Mouse (Mus musculus): Measurements from ENCODE around the gene Wnt7b. TPM values are rescaled to one million over a fixed set of nuclear protein-coding genes. Genes with fewer than 3 reads are reported as not detected.
A peak's percentile ranks its signal among the peaks of the same experiment; 100 is the strongest.

The Wnt7b gene
- total RNA-seq, 2 experiments from 2014 or later: not detected

DNA sequence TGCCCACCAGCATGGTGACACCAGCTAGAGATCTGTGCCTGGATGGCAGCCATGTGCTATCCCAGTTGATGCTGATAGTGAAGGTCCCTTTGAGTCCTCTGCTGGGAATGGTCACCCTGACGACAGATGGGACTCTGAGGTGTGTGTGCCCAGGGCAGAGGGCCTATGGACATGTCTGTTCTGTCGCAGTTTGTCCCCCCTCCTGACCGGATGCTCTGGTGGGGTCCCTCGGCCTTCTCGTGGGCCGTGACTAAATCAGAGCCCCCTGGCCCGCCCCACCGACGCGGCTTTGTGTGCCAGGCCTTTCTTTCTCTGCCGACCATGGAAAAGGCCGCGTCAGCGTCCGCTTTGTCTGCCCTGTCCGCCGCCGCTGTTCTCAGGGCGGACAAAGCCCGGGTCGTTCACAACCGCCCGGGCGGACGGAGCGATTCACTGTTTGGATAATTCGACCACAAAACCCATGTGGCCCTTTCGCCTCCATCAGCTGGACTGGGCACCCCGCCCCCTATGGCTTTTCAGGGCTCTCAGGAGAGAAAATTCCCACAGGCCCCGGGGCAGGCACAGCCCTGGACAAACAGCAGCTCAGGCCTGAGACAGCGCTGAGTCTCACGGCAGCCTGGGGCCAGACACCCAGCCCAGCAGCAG is 74.8 kb downstream of the Wnt7b start:
- DNase-seq: no peak

DNA sequence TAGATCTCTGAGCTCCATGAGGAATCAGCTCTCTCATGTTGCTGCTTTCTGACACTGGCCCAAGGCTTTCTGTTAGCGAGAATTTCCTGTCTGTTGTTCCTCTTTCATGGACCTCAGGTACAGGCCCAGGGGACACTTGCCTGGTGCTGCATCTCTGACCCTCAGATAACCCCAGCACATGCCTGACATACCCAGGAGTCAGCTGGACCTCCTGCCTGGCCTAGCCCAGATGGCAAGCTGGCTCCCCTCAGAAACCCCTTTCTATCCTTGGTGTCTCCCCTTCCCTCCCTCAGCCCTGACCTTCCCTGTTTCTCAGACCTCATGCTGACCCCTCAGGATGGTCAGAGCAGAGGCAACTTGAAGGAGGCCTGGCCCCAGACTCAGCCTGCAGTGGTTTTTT is 75.6 kb downstream of the Wnt7b start:
- DNase-seq: no peak

DNA sequence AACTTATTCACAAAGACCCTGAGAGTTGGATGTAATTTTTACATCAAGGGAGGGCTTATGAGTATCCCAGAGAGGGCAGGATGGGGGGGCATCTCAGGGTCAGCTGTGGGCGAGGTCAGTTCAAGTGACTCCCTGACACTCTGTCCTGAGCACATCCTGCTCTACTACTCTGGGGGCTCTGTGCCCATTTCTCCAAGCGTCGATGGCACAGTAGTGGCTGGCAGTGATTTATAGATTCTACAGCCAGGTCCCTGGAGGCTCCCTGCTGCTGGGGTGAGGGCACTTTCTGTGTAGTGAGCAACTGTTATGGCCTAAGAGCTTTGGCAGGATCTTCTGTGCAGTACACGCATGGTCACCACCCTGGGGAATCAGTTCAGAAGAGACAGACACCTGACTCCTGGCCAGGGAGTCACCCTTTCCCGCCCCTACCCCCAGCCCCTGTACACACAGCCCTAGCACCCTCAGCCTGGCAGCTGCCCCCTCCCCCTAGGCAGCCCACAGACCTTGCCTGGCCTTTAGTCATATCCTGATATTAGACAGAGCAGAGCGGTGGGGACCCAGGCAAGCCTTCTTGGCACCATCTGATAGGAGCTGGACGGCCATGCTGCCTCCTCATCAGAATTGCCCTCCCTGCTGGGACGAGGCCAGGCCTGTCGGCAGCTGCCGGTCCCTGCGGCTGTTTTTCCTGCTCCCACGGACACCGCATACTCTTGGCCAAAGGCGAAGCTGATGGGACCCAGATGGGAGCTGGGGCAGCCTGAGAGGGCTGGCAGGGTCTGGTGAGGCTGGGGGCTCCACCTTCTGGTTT is 77.0 kb downstream of the Wnt7b start:
- DNase-seq: peak; percentile 81

DNA sequence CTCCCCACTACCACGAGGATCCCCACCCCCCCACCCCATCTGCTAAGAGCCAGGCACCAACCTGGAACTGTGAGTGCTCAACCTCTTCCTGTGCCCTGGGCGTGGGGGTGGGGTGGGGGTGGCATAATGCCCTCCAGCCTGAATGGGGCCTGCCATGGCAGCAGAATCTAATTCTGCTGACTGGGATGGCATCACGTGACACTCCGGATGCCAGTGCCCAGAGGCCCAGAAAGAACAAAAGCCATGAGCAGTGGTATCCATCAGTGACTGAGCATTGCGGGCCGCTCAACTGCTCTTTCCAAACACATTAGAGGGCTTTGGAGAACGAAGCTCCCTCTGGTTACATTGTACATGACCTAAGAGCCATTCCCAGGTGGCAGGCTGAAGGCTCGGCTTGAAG is 79.1 kb downstream of the Wnt7b start, which contains the start of gene 7530416G11Rik:
Gene 7530416G11Rik (minus strand): TSS at position 101 of the 400 bp plus-strand sequence.
- no peak for DNase-seq

DNA sequence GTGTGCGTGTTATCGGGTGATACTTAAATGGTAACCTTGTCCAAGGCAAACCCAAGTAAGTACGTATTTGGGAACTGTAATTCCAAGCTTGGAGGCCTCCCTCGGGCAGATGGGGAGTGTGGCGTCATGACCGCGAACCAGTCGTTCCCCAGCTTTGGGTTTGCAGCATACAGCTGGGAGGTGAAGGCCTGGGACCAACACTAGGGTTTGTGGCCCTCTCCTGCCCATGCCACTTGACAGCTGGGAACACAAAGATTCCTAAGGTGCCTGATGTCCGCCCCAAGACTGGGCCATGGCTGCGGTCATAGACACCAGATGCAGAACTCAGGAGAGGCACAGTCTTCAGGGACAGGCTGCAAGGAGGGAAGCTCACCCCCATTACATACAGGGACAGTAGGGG is 82.0 kb downstream of the Wnt7b start:
- no peak for DNase-seq

DNA sequence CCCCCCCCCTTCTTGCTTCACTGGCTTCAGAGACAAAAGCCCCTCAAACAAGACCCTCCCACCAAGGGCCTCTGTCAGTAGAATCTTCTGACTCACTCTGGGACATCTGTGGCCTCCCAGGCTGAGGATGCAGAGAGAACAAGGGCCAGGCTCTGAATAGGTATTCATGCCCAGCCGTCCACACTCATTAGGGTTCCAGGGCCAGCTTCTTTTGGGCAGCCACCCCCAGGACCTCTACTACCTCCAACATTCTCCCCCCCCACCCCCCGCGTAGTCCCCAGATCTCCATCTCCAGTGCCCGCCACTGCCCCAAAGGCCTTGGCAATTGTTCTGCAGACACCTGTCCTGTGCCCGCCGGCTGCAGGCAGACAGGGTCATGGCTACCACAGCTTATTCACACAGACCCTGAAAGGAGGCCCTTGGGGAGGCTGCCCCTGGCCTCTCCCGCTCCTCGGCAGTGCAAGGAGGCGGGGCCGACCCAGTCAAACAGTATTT is 84.2 kb downstream of the Wnt7b start:
- DNase-seq: no peak

DNA sequence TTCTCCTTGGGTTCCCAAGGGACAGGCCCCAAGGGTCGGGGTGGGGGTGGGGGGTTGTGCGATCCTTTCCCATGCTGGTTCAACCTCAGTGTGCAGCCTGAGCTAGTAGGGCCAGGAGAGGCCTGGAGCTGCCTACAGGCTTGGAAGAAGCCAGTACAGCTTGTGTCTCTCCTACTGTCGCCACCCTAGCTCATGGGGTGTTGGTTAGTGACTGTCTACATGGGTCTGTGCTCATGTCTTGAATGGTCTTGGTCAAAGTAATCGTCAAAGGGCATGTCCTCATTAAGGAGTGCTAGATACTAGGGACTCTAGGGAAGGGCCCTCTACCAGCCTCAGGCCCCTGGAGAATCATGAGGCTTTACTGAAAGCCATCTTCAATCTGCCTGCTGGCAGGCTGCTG is 84.7 kb downstream of the Wnt7b start:
- no peak for DNase-seq

DNA sequence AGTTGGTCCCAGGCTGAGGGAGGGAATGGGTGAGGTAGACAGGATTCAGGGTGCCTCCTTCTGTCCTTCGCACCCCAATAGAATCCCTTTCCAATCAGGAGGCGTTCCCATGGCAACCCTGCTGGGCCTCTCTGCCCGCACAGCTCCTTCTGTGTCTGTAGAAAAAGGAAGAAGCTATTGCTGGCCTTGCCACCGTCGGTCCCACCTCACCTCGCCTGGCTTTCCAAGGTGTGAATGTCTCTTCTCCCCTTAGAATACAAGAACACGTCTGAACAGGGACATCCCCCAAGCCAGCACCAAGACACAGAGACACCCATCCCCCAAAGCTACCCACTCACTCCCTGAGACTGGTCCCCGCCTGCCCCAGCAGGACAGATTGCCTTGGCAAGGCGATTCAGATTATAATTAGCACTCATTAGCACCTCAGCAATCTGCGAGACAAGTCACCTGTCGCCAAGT is 88.1 kb downstream of the Wnt7b start:
- DNase-seq: no peak

DNA sequence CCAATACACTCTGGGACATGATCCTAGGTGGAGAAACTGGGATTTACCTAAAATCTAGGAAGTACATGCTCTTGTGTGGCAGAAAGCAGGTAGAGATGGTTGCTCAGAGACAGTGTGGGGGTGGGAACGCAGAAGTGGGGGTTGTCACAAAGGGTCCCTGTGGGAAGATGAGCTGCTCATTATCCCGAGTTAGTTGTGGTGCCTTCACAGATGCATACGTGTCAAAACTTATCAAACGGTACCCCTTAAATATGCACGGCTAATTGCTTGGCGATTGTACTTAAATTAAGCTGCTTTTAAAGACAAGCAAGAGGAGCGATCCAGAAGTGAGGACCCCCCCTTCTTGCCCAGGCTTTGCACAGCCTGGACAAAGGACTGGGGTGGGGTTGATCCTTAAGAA is 92.5 kb downstream of the Wnt7b start:
- no peak for DNase-seq

DNA sequence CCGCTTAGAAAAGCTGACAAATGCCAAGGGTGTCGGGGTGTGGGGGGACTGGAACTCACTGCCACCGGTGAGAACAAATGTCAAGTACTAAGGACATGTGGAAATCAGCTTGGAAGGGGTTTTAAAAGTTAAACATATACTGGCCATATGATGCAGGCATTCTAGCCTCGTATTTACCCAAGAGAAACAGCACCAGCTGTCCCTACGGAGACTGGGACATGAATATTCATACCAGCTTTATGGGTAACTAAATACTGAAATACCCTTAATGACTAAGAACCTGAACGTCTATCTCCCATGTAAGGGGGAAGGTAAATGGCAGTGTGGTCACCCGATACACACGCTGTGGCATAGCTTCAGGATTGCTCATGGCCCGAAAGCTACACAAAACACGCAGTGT is 93.4 kb downstream of the Wnt7b start:
- no peak for DNase-seq

Other genes with a start within 250 kb of the Wnt7b start
- gene Atxn10, start 246.2 kb downstream of the Wnt7b start, total RNA-seq (2021): 10 to 100 TPM; 28.7 to 35.1 TPM
- not detected for gene 7530416G11Rik, start 79.2 kb downstream of the Wnt7b start, total RNA-seq (2021)
- 10 to 100 TPM; 11.4 to 19.3 TPM for gene Ppara, start 152.5 kb upstream of the Wnt7b start, total RNA-seq (2021)
- 10 to 100 TPM; 34.0 to 43.9 TPM for gene Cdpf1, start 229.2 kb upstream of the Wnt7b start, total RNA-seq (2021)
- gene Pkdrej, start 239.3 kb upstream of the Wnt7b start, total RNA-seq (2021): under 1 TPM; 0.11 to 0.28 TPM
- 1 to 10 TPM; 2.8 to 3.6 TPM for gene Ttc38, start 249.8 kb upstream of the Wnt7b start, total RNA-seq (2021)